Mouse (Mus musculus) CH12.LX (cell line): ENCODE measurements around the gene Trappc13. TPM values are rescaled to one million over a fixed set of nuclear protein-coding genes. Genes with fewer than 3 reads are reported as not detected.

Source experiments
- DNase-seq: peaks from one replicate; pipeline ENCODE4 v3.0.0-alpha.2; 2013; ENCODE audit errors: extremely low read depth
- H3K27ac ChIP-seq: 2 replicates; pipeline ENCODE4 v1.5.1; 2012; ENCODE audit warnings: low read depth, mild to moderate bottlenecking, control low read depth, moderate library complexity; ENCODE audit not compliant: insufficient read depth
- H3K27me3 ChIP-seq: replicated peaks from 2 replicates; pipeline ENCODE3; 2012; ENCODE audit warnings: inconsistent platforms
- H3K36me3 ChIP-seq, 2 experiments: replicated peaks in 1 of 2; 2 replicates each; pipeline versions ENCODE3 to v1.6.1; 2012; ENCODE audit warnings: inconsistent platforms in 1 of 2, low read length in 1 of 2, mild to moderate bottlenecking in 1 of 2, mixed read lengths in 1 of 2, moderate library complexity in 1 of 2; ENCODE audit not compliant: control insufficient read depth in 1 of 2, insufficient read depth in 1 of 2
- H3K4me1 ChIP-seq, 2 experiments: 2 replicates each; pipeline ENCODE4 v1.6.1; 2012; ENCODE audit warnings: inconsistent platforms in 1 of 2, moderate library complexity in 1 of 2; ENCODE audit not compliant: insufficient read depth in 2 of 2, control insufficient read depth in 1 of 2
- H3K4me2 ChIP-seq: 2 replicates; pipeline ENCODE4 v1.6.1; 2012; ENCODE audit warnings: low read depth, mild to moderate bottlenecking, control low read depth; ENCODE audit not compliant: poor library complexity, insufficient read depth, severe bottlenecking
- H3K4me3 ChIP-seq, 3 experiments: fragments of 150-350 bp in 1 of 3; sonication (generic) in 1 of 3; replicated peaks in 1 of 3; 2 replicates each; pipeline versions ENCODE3 to v1.5.1; 2011 to 2012; ENCODE audit warnings: low read depth in 2 of 3, low read length in 2 of 3, mild to moderate bottlenecking in 2 of 3, moderate library complexity in 2 of 3, control low read depth in 1 of 3, improper control_type of control experiment in 1 of 3, inconsistent platforms in 1 of 3, mixed read lengths in 1 of 3; ENCODE audit not compliant: poor library complexity in 1 of 3
- H3K79me2 ChIP-seq: replicated peaks from 2 replicates; pipeline ENCODE4 v1.6.1; 2012; ENCODE audit warnings: mild to moderate bottlenecking, moderate library complexity; ENCODE audit not compliant: control insufficient read depth, poor library complexity, insufficient read depth, severe bottlenecking; ENCODE audit errors: extremely low read depth
- H3K9ac ChIP-seq: 2 replicates; pipeline ENCODE4 v1.6.1; 2012; ENCODE audit warnings: low read depth, mild to moderate bottlenecking, control low read depth, moderate library complexity; ENCODE audit not compliant: insufficient read depth
- H3K9me3 ChIP-seq: replicated peaks from 2 replicates; pipeline ENCODE3; 2012; ENCODE audit warnings: low read length, inconsistent platforms, mixed read lengths
- BHLHE40 ChIP-seq: IDR thresholded peaks from 2 replicates; pipeline ENCODE4 v1.6.1; 2011; ENCODE audit warnings: mild to moderate bottlenecking, low read depth, low read length, improper control_type of control experiment
- CHD1 ChIP-seq: IDR thresholded peaks from 2 replicates; pipeline ENCODE4 v1.6.1; 2012; ENCODE audit warnings: low read depth, low read length, improper control_type of control experiment, inconsistent platforms
- CHD2 ChIP-seq: IDR thresholded peaks from 2 replicates; pipeline ENCODE4 v1.6.1; 2011; ENCODE audit warnings: low read length, improper control_type of control experiment
- ETS1 ChIP-seq: conservative IDR thresholded peaks from 2 replicates; pipeline ENCODE4 v1.6.1; 2012; ENCODE audit warnings: low read depth, mild to moderate bottlenecking, inconsistent platforms, low read length, improper control_type of control experiment, moderate library complexity
- GABPA ChIP-seq: IDR thresholded peaks from 2 replicates; pipeline ENCODE4 v1.6.1; 2012; ENCODE audit warnings: low read depth, low read length, improper control_type of control experiment, inconsistent platforms; ENCODE audit not compliant: insufficient replicate concordance
- HCFC1 ChIP-seq: IDR thresholded peaks from 2 replicates; pipeline ENCODE4 v1.6.1; 2012; ENCODE audit warnings: low read depth, mild to moderate bottlenecking, inconsistent platforms, low read length, improper control_type of control experiment
- JUN ChIP-seq: IDR thresholded peaks from 2 replicates; pipeline ENCODE4 v1.6.1; 2011; ENCODE audit warnings: low read depth, mild to moderate bottlenecking, low read length, improper control_type of control experiment, moderate library complexity; ENCODE audit not compliant: insufficient read depth
- JUND ChIP-seq: conservative IDR thresholded peaks from 2 replicates; pipeline ENCODE4 v1.6.1; 2011; ENCODE audit warnings: low read depth, low read length, improper control_type of control experiment
- MAFK ChIP-seq: IDR thresholded peaks from 2 replicates; pipeline ENCODE4 v1.6.1; 2011; ENCODE audit warnings: low read length, improper control_type of control experiment; ENCODE audit not compliant: insufficient replicate concordance
- MEF2A ChIP-seq: IDR thresholded peaks from 2 replicates; pipeline ENCODE4 v1.6.1; 2014; ENCODE audit warnings: low read depth, mild to moderate bottlenecking, inconsistent platforms, low read length, improper control_type of control experiment, borderline replicate concordance
- MXI1 ChIP-seq: IDR thresholded peaks from 2 replicates; pipeline ENCODE4 v1.6.1; 2011; ENCODE audit warnings: mild to moderate bottlenecking, low read depth, low read length, improper control_type of control experiment
- MYC ChIP-seq: IDR thresholded peaks from 2 replicates; pipeline ENCODE4 v1.6.1; 2011; ENCODE audit warnings: low read depth, mild to moderate bottlenecking, improper control_type of control experiment, low read length
- POLR2A ChIP-seq: IDR thresholded peaks from 2 replicates; pipeline ENCODE4 v1.6.1; 2011; ENCODE audit warnings: low read depth, mild to moderate bottlenecking, improper control_type of control experiment, low read length
- POLR2AphosphoS2 ChIP-seq: IDR thresholded peaks from 2 replicates; pipeline ENCODE4 v1.6.1; 2011; ENCODE audit warnings: low read depth, low read length, improper control_type of control experiment
- RAD21 ChIP-seq: IDR thresholded peaks from 2 replicates; pipeline ENCODE4 v1.6.1; 2011; ENCODE audit warnings: low read depth, mild to moderate bottlenecking, low read length, improper control_type of control experiment, moderate library complexity
- SIN3A ChIP-seq: IDR thresholded peaks from 2 replicates; pipeline ENCODE4 v1.6.1; 2012; ENCODE audit warnings: low read length, improper control_type of control experiment, inconsistent platforms
- TCF12 ChIP-seq: IDR thresholded peaks from 2 replicates; pipeline ENCODE4 v1.6.1; 2014; ENCODE audit warnings: low read depth, mild to moderate bottlenecking, inconsistent platforms, low read length, improper control_type of control experiment
- UBTF ChIP-seq: IDR thresholded peaks from 2 replicates; pipeline ENCODE4 v1.6.1; 2012; ENCODE audit warnings: low read depth, mild to moderate bottlenecking, inconsistent platforms, low read length, improper control_type of control experiment, moderate library complexity
- USF2 ChIP-seq: conservative IDR thresholded peaks from 2 replicates; pipeline ENCODE4 v1.6.1; 2011; ENCODE audit warnings: low read depth, low read length, improper control_type of control experiment
- dilution Hi-C: fragments of 300-500 bp; cut with MboI; formaldehyde crosslinking; loops from 2 replicates; pipeline ENCODE4 v1.14.3; 2020; ENCODE audit warnings: low sequenced_read_pairs; ENCODE audit not compliant: extremely low pct_unique_long_range_greater_than_20kb, extremely low pct_ligation_motif_present
- in situ Hi-C: fragments of 300-500 bp; cut with MboI; formaldehyde crosslinking; loops from 3 replicates; pipeline ENCODE4 v1.14.3; 2019; ENCODE audit warnings: low sequenced_read_pairs, low pct_ligation_motif_present, low pct_unique_long_range_greater_than_20kb, mixed read lengths
- polyA plus RNA-seq: library from polyadenylated mRNA; unstranded; fragments of >175 nt; gene quantifications from 2 replicates; pipeline ENCODE4 v1.2.1, GENCODE M21; 2012; ENCODE audit warnings: low read depth; ENCODE audit not compliant: insufficient read length
- total RNA-seq, 2 experiments: library from RNA; depleted of rRNA; stranded (reverse); fragments of 300-350 nt in 1 of 2; fragments of >200 nt in 1 of 2; gene quantifications; 2 replicates each; pipeline ENCODE4 v1.2.3; 2012 to 2014

Gene Trappc13
- total and polyA plus RNA-seq, 3 experiments, result 30.2 to 61.9 (median 34.6) TPM

DNA sequence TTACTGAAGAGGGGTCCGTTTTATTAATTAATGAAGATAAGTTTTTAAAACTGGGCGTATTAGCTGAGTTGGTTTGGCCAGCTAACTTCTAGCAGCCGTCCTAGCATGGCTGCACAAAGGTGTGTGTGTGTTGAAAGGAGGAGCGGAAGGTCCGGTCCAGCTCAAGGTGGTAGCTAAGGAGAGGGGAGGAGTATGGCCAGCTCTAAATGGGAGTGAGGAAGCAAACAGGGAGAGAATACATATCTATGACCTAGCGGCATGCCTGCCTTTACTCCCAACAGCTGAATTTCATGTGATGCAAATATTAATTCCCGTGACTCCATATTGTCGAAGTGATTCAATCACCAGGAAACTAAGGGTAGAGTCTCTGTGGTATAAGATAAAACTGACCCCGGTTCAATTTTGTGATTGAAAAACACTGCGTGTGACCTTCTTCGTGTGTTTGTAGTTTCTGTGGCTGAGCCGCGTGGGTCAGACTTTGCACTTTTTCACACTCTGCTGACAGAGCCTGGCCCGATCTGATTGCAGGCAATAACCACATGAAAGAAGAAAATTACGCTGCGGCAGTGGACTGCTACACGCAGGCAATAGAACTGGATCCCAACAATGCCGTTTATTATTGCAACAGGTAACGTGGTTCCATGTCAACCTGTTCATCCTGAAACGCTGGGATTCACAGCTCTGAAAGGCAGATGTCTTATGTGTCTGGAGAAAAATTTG is 54.4 kb downstream of the Trappc13 start:
- no peaks in the 10 kb centered on the region for H3K79me2 ChIP-seq
- dilution Hi-C loops, result no loop called here
- H3K4me1 ChIP-seq, result no peaks in the 10 kb centered on the region
- H3K9ac ChIP-seq, result no peak overlapping the region
- TF ChIP-seq TCF12 (no peak), ETS1 (no peak), CHD2 (no peak), RAD21 (no peak), HCFC1 (no peak), USF2 (no peak), POLR2A (no peak), MAFK (no peak), GABPA (no peak), JUND (no peak)
- no peak for DNase-seq
- H3K36me3 ChIP-seq, result peaks cover 12 to 33% of the 10 kb centered on the region in 2 experiments
- no peaks in the 10 kb centered on the region for H3K27me3 ChIP-seq
- H3K4me3 ChIP-seq, result no peak overlapping the region
- in situ Hi-C loops, result no loop called here
- no peak overlapping the region for H3K27ac ChIP-seq
- H3K9me3 ChIP-seq, result no peaks in the 10 kb centered on the region
- no peak overlapping the region for H3K4me2 ChIP-seq

- Histone ChIP-seq H3K4me1 (no peaks in the 10 kb centered on the region), H3K9ac (no peak overlapping the region), H3K4me3 (no peak overlapping the region), H3K9me3 (no peaks in the 10 kb centered on the region), H3K27me3 (no peaks in the 10 kb centered on the region), H3K4me2 (no peak overlapping the region), H3K27ac (no peak overlapping the region), H3K36me3 (peaks cover 15 to 36% of the 10 kb centered on the region in 2 experiments), H3K79me2 (no peaks in the 10 kb centered on the region)
- dilution Hi-C loops (no loop called here), in situ Hi-C loops (no loop called here)
- DNase-seq, result no peak
- no peak for TF ChIP-seq MEF2A
- no peak for TF ChIP-seq MXI1
- TF ChIP-seq POLR2AphosphoS2, result no peak
- no peak for TF ChIP-seq BHLHE40
- no peak for TF ChIP-seq JUN
- no peak for TF ChIP-seq UBTF
- TF ChIP-seq CHD1, result no peak
- TF ChIP-seq POLR2A, result no peak
- TF ChIP-seq MYC, result no peak
- TF ChIP-seq MAFK, result no peak
- no peak for TF ChIP-seq SIN3A
These were observed 56.0 kb downstream of the Trappc13 start for GRCm38 (mm10) chr13:104122078-104122840.
